In genomic region chr2:135328756-135329155, GRCm38 (mm10) we compare ENCODE assay signal across 8 mouse cellular contexts.
DNase-seq lines count a peak whose midpoint lies in the region; ATAC-seq lines count a peak whose summit lies in the region.

No protein-coding gene starts in this region.

- no peak overlapping the region for H3K4me3 ChIP-seq in heart, embryonic 11.5 days (ENCODE audit: low read depth, low read length)
- no peak overlapping the region for H3K4me3 ChIP-seq in forebrain, embryonic 14.5 days (ENCODE audit: low read depth, low read length)
- H3K4me3 ChIP-seq in midbrain, embryonic 15.5 days, result no peak overlapping the region

- no peaks in the 10 kb centered on the region for H3K9me3 ChIP-seq in heart, embryonic 11.5 days (replicated peaks; ENCODE audit: control insufficient read depth, low read length)
- H3K9me3 ChIP-seq in forebrain, embryonic 14.5 days (replicated peaks; ENCODE audit: control insufficient read depth, low read length), result no peaks in the 10 kb centered on the region
- H3K9me3 ChIP-seq in midbrain, embryonic 15.5 days, result no peaks in the 10 kb centered on the region

- ATAC-seq in heart, embryonic 11.5 days (replicated peaks; ENCODE audit: insufficient number of reproducible peaks, low FRiP score, low TSS enrichment), result no peak
- ATAC-seq in CD4-positive, CD25-positive, alpha-beta regulatory T cell, adult 4 months, result peak; percentile 56
- ATAC-seq in cerebellum, adult (ENCODE audit: insufficient number of reproducible peaks, low FRiP score, low TSS enrichment), result 0 out of 2 replicates have a peak, but pooled peaks have one; percentile 43
- peak; percentile 75 for ATAC-seq in forebrain, embryonic 14.5 days
- peak; percentile 64 for ATAC-seq in midbrain, embryonic 15.5 days (replicated peaks)

- H3K27me3 ChIP-seq in heart, embryonic 11.5 days (ENCODE audit: control insufficient read depth, insufficient read depth, low read length), result no peaks in the 10 kb centered on the region
- no peaks in the 10 kb centered on the region for H3K27me3 ChIP-seq in forebrain, embryonic 14.5 days (replicated peaks; ENCODE audit: control insufficient read depth, insufficient read depth, low read length)
- H3K27me3 ChIP-seq in midbrain, embryonic 15.5 days (replicated peaks), result no peaks in the 10 kb centered on the region

- H3K4me1 ChIP-seq in heart, embryonic 11.5 days (ENCODE audit: control insufficient read depth, insufficient read depth, low read length), result no peaks in the 10 kb centered on the region
- H3K4me1 ChIP-seq in forebrain, embryonic 14.5 days (ENCODE audit: control insufficient read depth, insufficient read depth, low read length), result 0 out of 2 replicates have a peak, but pooled peaks cover 4% of the 10 kb centered on the region
- no peaks in the 10 kb centered on the region; the same call in 1 of the 2 replicates for H3K4me1 ChIP-seq in midbrain, embryonic 15.5 days

- DNase-seq in heart, adult 9 months (ENCODE audit: low spot score in 2 of 2), result peak; percentile 11 to 17
- DNase-seq in forebrain, embryonic 14.5 days (ENCODE audit: low spot score), result peak; percentile 80
- DNase-seq in kidney, postnatal 14 days, result peak; percentile 44
- DNase-seq in spleen, adult 12 weeks (ENCODE audit: low spot score), result no peak

- H3K4me2 ChIP-seq in heart, embryonic 11.5 days, result no peak overlapping the region
- no peak overlapping the region for H3K4me2 ChIP-seq in forebrain, embryonic 14.5 days (ENCODE audit: low read length)
- no peak overlapping the region for H3K4me2 ChIP-seq in midbrain, embryonic 15.5 days

- H3K9ac ChIP-seq in heart, embryonic 11.5 days (ENCODE audit: low read depth, low read length), result no peak overlapping the region
- no peak overlapping the region for H3K9ac ChIP-seq in forebrain, embryonic 14.5 days (ENCODE audit: low read length)
- H3K9ac ChIP-seq in midbrain, embryonic 15.5 days, result no peak overlapping the region

- no peak overlapping the region for H3K27ac ChIP-seq in heart, embryonic 11.5 days (ENCODE audit: low read depth, low read length)
- no peak overlapping the region for H3K27ac ChIP-seq in forebrain, embryonic 14.5 days (ENCODE audit: low read depth, low read length)
- H3K27ac ChIP-seq in midbrain, embryonic 15.5 days, result no peak overlapping the region

- no peaks in the 10 kb centered on the region for H3K36me3 ChIP-seq in heart, embryonic 11.5 days (ENCODE audit: control insufficient read depth, insufficient read depth, low read length)
- no peaks in the 10 kb centered on the region for H3K36me3 ChIP-seq in forebrain, embryonic 14.5 days (ENCODE audit: control insufficient read depth, insufficient read depth, low read length)
- no peaks in the 10 kb centered on the region for H3K36me3 ChIP-seq in midbrain, embryonic 15.5 days (replicated peaks)

- WGBS in heart, embryonic 11.5 days (ENCODE audit: insufficient replicate concordance), result 3% methylated on average over 2 of the region's 2 CpGs
- WGBS in forebrain, embryonic 14.5 days, result 0% methylated on average over 2 of the region's 2 CpGs
- WGBS in midbrain, embryonic 15.5 days, result 6% methylated on average over 2 of the region's 2 CpGs
